Mouse (Mus musculus): ENCODE measurements around the gene Pou4f1.

Pou4f1 gene

DNA sequence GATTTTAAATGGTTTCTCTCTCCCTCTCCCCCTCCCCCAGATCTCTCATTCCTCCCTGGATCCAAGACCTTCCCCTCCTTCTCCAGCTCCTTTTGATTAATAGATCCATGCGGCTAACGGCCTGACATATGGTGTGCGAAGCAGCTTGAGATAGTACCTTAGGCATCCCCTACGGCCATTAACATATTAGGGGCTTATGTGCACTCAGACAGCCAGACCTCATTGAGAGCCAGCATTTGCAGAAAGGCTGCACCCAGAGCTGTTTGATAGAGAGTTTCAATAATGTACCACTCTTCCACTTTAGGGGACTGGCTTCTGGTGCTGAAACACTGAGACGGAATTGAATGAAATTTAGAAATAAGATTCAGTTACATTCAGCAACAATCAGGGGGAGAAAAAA lies 10.8 kb downstream of the Pou4f1 start:
- DNase-seq (ENCODE audit: low spot score in 2 of 2): no peak

DNA sequence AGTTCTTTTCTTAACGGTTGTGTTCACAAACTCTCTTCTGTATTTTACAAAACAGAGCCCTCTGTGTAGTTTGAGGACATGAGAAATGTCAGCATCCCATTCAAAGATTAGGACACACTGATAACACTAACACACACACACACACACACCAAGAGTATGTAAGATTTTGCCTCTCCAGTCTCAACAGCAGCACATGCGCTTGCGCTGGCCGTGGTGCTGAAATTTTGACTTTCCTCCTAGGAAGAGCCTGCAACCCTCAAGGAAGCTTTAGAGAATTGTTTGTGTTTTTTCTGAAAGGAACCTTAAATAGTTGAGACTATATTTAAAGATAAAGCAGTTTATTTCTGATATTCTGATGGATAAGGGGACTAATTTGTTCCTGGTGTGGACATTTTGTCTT lies 14.0 kb downstream of the Pou4f1 start:
- no peak for DNase-seq (ENCODE audit: low spot score in 2 of 2)

DNA sequence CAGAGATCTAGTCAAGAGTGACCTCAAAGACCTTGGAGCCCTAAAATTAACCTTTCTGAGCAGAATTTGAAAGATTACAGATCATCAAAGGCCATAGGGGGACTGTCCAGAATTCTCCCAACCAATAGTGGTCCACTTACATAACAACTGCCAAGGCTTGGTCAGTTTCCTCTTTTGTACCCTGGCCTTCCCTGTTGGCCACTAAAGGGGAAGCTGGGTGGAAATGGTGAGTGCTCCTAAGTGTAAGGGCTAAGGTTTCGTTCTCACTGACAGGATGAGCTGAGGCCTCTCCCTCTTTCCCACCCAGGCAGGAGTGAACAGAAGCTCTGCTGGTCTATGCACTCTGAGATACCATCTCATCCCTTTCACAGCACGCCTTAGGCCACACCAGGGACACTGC lies 33.5 kb downstream of the Pou4f1 start:
- no peak for DNase-seq (ENCODE audit: low spot score in 2 of 2)

DNA sequence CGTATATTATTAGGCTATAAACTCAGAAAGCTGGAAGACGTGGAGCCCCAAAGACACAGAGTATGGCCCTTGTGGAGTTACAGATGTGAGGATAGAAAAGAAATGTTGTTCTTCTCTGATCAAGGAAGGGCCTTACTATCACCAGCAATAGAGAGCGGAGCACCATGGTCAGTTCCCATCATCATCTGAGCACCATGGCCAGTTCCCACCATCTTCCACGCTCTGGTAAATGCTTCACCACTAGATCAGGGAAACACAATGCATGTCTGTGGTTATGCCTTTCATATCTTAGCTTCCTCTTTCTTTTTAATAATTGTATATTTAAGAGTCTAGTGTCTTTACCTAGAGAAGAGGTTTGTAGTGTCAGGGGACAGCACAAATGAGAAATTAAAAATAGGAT lies 37.0 kb downstream of the Pou4f1 start:
- no peak for DNase-seq (ENCODE audit: low spot score in 2 of 2)

DNA sequence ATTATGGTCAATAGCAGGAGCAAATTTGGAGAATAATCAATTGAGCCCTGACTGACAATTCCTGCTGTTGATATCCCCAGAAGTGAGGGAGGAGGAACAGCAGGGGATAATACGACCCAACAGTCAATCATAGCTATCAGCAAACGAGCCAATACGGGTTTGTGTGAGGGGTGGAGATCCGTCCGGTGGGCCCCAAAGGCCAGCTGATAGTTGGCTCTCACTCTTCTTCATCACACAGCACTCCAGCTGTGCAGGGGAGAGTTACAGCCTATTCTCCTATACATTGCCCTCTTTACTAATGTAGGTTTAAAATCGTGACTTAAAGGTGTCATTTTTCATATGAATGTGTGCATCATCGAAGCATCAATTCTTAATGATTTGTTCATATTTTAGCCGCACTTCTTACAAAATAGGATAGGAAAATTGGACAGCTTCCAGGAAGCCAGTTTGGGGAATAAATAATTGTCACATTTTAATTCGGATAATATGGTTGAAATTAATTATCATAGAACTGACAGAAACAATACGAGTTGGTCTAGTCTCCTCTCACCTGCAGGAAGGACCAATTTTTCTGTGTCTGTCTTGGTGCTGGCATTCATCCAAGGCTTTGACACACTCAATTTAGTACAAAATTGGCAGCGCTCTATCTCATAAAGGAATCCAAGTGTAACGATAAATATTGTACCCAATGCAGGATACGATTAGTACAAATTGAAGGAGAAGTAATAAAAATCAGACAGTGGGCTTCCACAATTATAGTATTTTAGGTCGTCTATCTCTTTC lies 43.9 kb downstream of the Pou4f1 start:
- no peak for DNase-seq (ENCODE audit: low spot score in 2 of 2)
